Mouse (Mus musculus): Measurements from ENCODE around the gene Rpl14.

GRCm38 (mm10) chr9:120582619-120583308, 11.5 kb downstream of the Rpl14 start:
- TF ChIP-seq CTCF (IDR thresholded peaks at IDR 0.05; ENCODE audit: low read depth, low read length) = peak; percentile 80
- no peak for TF ChIP-seq POLR2A (IDR thresholded peaks at IDR 0.05; ENCODE audit: extremely low read depth, insufficient read depth, low read length)
